Mouse (Mus musculus): ENCODE data around the gene D5Ertd579e. TPM values are rescaled to one million over a fixed set of nuclear protein-coding genes. Genes with fewer than 3 reads are reported as not detected.

D5Ertd579e gene
- polyA plus RNA-seq, 1 experiment: 32.3 TPM

DNA sequence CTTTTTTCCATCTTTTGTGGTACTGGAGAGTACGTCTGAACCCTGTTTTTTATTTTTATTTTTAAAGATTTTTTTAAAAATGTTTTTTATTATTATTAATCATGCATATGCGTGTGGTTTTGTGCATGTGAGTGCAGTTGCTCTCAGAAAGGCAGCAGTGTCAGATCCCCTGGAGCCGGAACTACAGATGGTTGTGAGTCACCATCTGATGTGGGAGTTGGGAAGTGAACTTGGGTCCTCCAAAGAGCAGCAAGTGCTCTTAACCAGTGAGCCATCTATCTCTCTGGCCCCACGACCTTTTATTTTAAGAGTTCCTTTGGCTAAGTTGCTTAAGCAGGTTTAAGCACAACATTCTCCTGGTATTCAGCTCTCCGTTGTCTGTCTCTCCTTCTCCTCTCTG, 99.6 kb downstream of the D5Ertd579e start:
- TF ChIP-seq CTCF (IDR thresholded peaks at IDR 0.05; ENCODE audit: low read depth, low read length) (no peak), POLR2A (IDR thresholded peaks at IDR 0.05; ENCODE audit: borderline replicate concordance, low read depth, low read length) (no peak)
- peak overlapping the region; percentile 63 for H3K27ac ChIP-seq (ENCODE audit: insufficient read depth, low read depth, low read length)
- no peak overlapping the region for H3K4me3 ChIP-seq (ENCODE audit: insufficient read depth, low read length)
- H3K4me1 ChIP-seq (ENCODE audit: control insufficient read depth, insufficient read depth, low read length): peaks cover 19% of the 10 kb centered on the region

DNA sequence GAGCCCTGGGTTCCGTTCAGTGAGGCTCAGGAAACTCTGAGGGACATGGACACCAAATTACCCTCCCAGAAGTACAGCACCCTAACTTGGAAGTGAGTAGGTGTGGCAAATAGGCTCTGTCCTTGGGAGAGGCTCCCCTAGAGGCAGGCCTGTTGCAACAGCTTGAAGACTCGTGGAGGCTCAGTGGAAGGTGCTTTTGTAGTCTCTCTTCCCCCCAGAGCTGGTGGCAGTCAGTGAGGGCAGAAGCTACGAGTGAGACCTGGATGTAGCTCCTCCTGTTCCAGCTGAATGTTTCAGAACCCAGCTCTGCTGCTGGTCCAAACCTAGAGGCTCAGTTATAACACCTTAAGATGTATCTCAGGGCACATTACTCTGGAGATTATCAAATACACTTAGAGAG, 100.7 kb downstream of the D5Ertd579e start:
- TF ChIP-seq POLR2A (IDR thresholded peaks at IDR 0.05; ENCODE audit: borderline replicate concordance, low read depth, low read length) (no peak), CTCF (IDR thresholded peaks at IDR 0.05; ENCODE audit: low read depth, low read length) (0 out of 2 replicates have a peak, but pooled peaks have one; percentile 8)
- Histone ChIP-seq H3K4me3 (ENCODE audit: insufficient read depth, low read length) (no peak overlapping the region), H3K4me1 (ENCODE audit: control insufficient read depth, insufficient read depth, low read length) (peaks cover 26% of the 10 kb centered on the region)

DNA sequence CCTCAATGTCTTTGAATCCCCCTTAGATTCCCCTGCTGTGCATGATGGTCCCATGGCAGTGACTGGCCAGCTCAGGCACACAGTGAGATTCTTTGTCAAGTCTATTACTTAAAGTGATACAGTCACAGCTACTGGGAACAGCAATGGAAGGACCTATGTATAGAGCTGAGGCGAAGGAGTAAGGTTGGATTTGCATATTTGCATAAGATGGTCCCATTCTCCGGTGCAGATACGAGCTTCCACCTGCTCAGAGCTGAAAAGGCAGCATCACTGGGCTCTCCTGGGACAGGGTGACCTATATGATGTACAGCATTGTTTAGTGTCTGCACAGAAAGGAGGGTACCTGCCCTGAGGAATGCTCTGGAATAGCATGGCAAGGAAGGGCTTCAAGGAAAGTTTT, 101.5 kb downstream of the D5Ertd579e start:
- Histone ChIP-seq H3K27ac (ENCODE audit: insufficient read depth, low read depth, low read length) (no peak overlapping the region), H3K4me1 (ENCODE audit: control insufficient read depth, insufficient read depth, low read length) (peaks cover 26% of the 10 kb centered on the region)
- TF ChIP-seq CTCF (IDR thresholded peaks at IDR 0.05; ENCODE audit: low read depth, low read length): no peak
- no peak for TF ChIP-seq POLR2A (IDR thresholded peaks at IDR 0.05; ENCODE audit: borderline replicate concordance, low read depth, low read length)

More for the DNA sequence above, 100.7 kb downstream of the D5Ertd579e start:
- peak overlapping the region; percentile 7; the same call in 1 of the 2 replicates for H3K27ac ChIP-seq (ENCODE audit: insufficient read depth, low read depth, low read length)

DNA sequence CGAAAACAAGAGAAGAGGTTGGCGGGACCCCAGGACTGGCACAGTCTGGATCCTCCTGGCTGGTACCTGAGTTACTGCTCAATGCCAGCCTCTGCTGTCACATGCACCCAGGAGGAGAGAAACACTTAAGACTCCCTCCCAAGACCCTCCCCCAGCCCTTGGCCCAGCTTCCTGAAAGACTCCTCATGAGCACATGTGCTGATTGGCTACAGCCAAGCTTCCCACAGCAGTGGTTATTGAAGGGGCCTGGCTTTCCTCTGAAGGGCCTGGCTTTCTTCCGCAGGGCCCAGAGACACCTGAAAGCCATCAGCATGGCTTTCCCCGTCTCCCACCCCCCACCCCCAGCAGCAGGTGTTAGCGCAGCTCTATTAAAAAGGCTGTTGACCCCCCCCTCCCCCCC, 102.6 kb downstream of the D5Ertd579e start, which contains the start of gene Tbc1d14:
Gene Tbc1d14, minus strand, starts transcription at position 101 of the 400 bp plus-strand sequence.
- Histone ChIP-seq H3K4me1 (ENCODE audit: control insufficient read depth, insufficient read depth, low read length) (peaks cover 26% of the 10 kb centered on the region), H3K27ac (ENCODE audit: insufficient read depth, low read depth, low read length) (no peak within 1 kb of the TSS), H3K4me3 (ENCODE audit: insufficient read depth, low read length) (no peak within 1 kb of the TSS)
- no peak for TF ChIP-seq POLR2A (IDR thresholded peaks at IDR 0.05; ENCODE audit: borderline replicate concordance, low read depth, low read length)
- TF ChIP-seq CTCF (IDR thresholded peaks at IDR 0.05; ENCODE audit: low read depth, low read length): no peak

More for the DNA sequence above, 101.5 kb downstream of the D5Ertd579e start:
- H3K4me3 ChIP-seq (ENCODE audit: insufficient read depth, low read length): no peak overlapping the region

DNA sequence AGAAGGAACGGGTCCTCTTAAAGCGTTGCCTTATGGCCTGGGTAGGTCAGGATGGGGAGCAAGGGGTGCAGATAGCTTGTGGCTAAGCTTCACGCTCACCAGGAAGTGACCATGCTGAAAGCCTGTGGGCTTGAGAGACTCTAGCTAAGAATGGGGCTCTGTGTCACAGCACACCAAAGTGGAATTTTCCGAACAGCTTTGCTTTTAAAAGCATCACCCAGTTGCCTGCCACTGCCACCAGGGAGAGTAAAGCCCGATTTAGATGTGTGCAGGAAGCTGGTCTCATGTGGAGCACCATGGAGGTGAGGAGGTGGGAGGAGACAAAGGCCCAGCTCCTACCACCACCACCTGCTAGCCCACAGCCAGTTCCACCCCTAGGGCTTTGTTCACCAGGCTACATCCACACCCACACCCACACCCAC, 105.3 kb downstream of the D5Ertd579e start:
- no peak overlapping the region for H3K27ac ChIP-seq (ENCODE audit: insufficient read depth, low read depth, low read length)
- TF ChIP-seq CTCF (IDR thresholded peaks at IDR 0.05; ENCODE audit: low read depth, low read length): no peak
- TF ChIP-seq POLR2A (IDR thresholded peaks at IDR 0.05; ENCODE audit: borderline replicate concordance, low read depth, low read length): no peak
- peaks cover 15% of the 10 kb centered on the region for H3K4me1 ChIP-seq (ENCODE audit: control insufficient read depth, insufficient read depth, low read length)
- no peak overlapping the region for H3K4me3 ChIP-seq (ENCODE audit: insufficient read depth, low read length)

DNA sequence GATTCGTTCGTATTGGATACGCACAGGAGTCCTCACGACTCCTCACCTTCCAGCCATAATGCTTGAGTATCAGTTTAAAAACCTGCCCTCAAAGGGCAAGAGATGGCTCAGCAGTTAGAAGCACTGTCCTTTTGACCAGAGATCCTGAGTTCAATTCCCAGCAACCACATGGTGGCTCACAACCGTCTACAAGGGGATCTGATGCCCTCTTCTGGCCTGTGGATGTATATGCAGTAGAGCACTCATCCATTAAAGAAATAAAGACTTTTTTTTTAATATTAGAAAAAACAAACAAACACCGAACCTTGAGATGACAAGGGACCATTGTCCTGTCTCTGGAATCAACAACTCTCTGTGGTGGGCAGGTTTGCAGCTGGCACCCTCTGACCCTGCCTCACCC, 111.5 kb downstream of the D5Ertd579e start:
- Histone ChIP-seq H3K27ac (ENCODE audit: insufficient read depth, low read depth, low read length) (no peak overlapping the region), H3K4me3 (ENCODE audit: insufficient read depth, low read length) (no peak overlapping the region), H3K4me1 (ENCODE audit: control insufficient read depth, insufficient read depth, low read length) (peaks cover 17% of the 10 kb centered on the region)
- TF ChIP-seq CTCF (IDR thresholded peaks at IDR 0.05; ENCODE audit: low read depth, low read length): no peak
- no peak for TF ChIP-seq POLR2A (IDR thresholded peaks at IDR 0.05; ENCODE audit: borderline replicate concordance, low read depth, low read length)

DNA sequence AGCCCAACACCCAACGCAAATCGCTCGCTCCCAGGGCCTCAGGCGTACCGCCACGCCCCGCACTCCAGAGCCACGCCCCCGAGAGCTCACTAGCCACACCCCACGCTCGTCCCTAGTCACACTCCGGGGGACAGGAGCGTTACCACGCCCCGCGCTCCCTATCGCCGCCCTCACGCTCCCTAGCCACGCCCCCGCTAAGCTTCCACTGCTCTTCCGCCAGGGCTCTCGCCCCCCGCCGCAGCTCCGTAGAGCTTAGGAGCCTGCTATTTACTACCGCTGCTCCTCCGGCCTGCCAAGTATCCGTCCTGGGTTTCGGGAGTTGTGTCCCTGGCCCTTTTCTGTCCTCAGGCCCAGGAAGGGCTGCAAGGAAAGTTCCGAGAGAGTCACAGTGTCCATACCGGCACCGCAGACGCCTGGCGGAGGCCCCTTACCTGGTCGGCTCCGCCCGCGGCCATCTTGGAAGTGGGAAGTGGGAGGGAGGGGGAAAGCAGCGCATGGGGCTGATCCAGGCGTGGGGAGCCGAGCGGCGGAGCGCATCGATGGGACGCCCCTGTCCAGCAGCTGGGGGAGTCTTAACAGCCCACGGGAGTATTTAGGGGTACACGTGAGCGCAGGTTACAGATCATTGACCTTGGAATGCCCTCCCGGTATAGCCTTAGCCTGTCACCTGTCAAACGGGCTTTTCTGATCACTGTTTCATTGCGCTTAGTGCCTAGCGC, 113.7 kb downstream of the D5Ertd579e start:
- peak overlapping the region; percentile 87 for H3K4me3 ChIP-seq (ENCODE audit: insufficient read depth, low read length)
- peaks cover 36% of the 10 kb centered on the region for H3K4me1 ChIP-seq (ENCODE audit: control insufficient read depth, insufficient read depth, low read length)

DNA sequence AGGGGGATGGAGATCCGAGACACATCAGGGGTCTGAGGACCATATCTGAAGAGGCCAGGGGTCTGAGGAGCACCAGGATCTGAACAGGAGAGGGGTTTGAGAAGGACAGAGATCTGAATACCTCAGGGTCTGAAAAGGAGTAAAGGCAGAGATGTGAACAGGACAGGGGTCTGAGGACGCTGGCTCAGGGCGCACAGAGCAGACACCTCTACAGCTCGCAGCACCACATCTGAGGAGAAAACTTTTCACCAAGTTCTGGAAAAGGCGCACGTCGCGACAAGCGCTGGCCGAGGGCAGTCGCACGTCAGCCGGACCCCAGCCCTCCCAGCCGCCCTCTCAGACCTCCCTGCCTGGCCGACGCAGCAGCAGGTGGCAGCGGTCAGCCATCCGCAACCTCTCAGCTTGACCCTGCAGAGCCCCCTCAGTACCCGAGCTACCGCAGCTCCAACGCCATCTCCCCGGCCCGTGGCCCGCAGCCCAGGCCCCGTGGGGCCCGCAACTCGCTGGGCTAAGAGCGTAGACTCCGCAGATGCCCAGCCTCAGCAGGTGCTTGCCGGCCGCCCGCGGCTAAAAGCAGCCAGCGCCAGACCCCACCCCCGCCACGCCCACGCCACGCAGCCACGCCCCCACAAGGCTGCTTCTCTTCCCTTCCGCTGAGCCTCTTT, 114.4 kb downstream of the D5Ertd579e start:
- TF ChIP-seq CTCF (IDR thresholded peaks at IDR 0.05; ENCODE audit: low read depth, low read length): no peak
- TF ChIP-seq POLR2A (IDR thresholded peaks at IDR 0.05; ENCODE audit: borderline replicate concordance, low read depth, low read length): peak; percentile 78; the same call in 1 of the 2 replicates
- H3K27ac ChIP-seq (ENCODE audit: insufficient read depth, low read depth, low read length): peak overlapping the region; percentile 26; the same call in 1 of the 2 replicates
- peak overlapping the region; percentile 79 for H3K4me3 ChIP-seq (ENCODE audit: insufficient read depth, low read length)
- peaks cover 43% of the 10 kb centered on the region for H3K4me1 ChIP-seq (ENCODE audit: control insufficient read depth, insufficient read depth, low read length)

More for the DNA sequence above, 113.7 kb downstream of the D5Ertd579e start:
- H3K27ac ChIP-seq (ENCODE audit: insufficient read depth, low read depth, low read length): peak overlapping the region; percentile 88
- TF ChIP-seq CTCF (IDR thresholded peaks at IDR 0.05; ENCODE audit: low read depth, low read length) (no peak), POLR2A (IDR thresholded peaks at IDR 0.05; ENCODE audit: borderline replicate concordance, low read depth, low read length) (peak; percentile 73)

DNA sequence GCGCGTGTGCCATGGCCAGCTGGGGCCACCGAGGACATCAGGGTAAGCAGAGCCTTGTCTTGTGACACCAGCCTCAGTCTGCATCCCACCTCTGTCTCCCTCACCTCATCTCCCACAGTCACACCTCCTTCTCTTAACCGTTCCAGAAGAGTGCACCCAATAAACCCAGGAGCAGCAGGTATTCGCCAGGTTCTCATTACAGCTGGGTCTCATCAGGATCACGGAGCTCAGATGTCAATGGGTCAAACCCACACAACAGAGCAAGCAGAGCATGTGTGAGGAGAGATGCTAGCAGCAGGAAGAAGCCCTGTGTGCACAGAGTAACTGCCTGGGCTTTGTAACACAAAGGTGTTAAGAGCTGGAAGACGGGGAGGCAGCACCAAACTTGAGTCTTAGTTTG, 115.9 kb downstream of the D5Ertd579e start:
- H3K4me3 ChIP-seq (ENCODE audit: insufficient read depth, low read length): 0 out of 2 replicates have a peak overlapping the region, but pooled peaks have one; percentile 79

DNA sequence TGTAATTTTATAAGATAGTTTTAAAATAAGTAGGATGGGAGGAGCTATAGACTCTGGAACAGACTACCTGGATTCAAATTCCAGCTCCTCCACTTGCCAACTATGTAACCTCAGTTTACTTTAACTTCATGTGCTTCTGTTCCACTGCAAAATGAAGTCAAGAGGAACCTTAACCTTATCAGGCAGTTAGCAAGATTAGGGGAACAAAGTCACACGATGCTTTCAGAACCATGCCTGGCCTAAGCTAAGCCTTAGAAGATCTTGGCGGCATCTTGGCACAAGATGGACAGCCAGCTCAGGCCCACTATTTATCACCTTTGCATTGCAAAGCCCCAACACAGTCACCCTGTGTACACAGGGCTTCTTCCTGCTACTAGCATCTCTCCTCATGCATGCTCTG, 116.8 kb downstream of the D5Ertd579e start:
- Histone ChIP-seq H3K4me3 (ENCODE audit: insufficient read depth, low read length) (no peak overlapping the region), H3K27ac (ENCODE audit: insufficient read depth, low read depth, low read length) (no peak overlapping the region), H3K4me1 (ENCODE audit: control insufficient read depth, insufficient read depth, low read length) (peaks cover 62% of the 10 kb centered on the region)
- TF ChIP-seq POLR2A (IDR thresholded peaks at IDR 0.05; ENCODE audit: borderline replicate concordance, low read depth, low read length): no peak
- no peak for TF ChIP-seq CTCF (IDR thresholded peaks at IDR 0.05; ENCODE audit: low read depth, low read length)

More for the DNA sequence above, 115.9 kb downstream of the D5Ertd579e start:
- no peak overlapping the region for H3K27ac ChIP-seq (ENCODE audit: insufficient read depth, low read depth, low read length)
- TF ChIP-seq CTCF (IDR thresholded peaks at IDR 0.05; ENCODE audit: low read depth, low read length) (no peak), POLR2A (IDR thresholded peaks at IDR 0.05; ENCODE audit: borderline replicate concordance, low read depth, low read length) (no peak)
- peaks cover 54% of the 10 kb centered on the region for H3K4me1 ChIP-seq (ENCODE audit: control insufficient read depth, insufficient read depth, low read length)
